Mouse (Mus musculus) hindbrain, embryonic 11.5 days (tissue): ENCODE measurements at regions not wholly inside any gene's neighbourhood (a gene's known extent, or its start where the extent isn't known, plus 50 kb on each side); places are given as distances from the start of the nearest gene placed in this dataset.

ENCODE experiments used
- ATAC-seq: fragments of 200-750 bp; cut with Nextera tagmentation; 2 replicates; pipeline ENCODE4 v1.8.0; 2017; ENCODE audit warnings: mild to moderate bottlenecking, moderate TSS enrichment, moderate library complexity; ENCODE audit not compliant: low FRiP score
- DNase-seq: peaks from one replicate; pipeline ENCODE4 v3.0.0-alpha.2; 2015; ENCODE audit warnings: low spot score
- H3K27ac ChIP-seq: fragments of 300-500 bp; sonication (generic); 2 replicates; pipeline ENCODE4 v1.5.1; 2014; ENCODE audit warnings: mild to moderate bottlenecking, low read depth, low read length
- H3K27me3 ChIP-seq: fragments of 300-500 bp; sonication (generic); 2 replicates; pipeline ENCODE4 v1.6.1; 2014; ENCODE audit warnings: mild to moderate bottlenecking, low read length, moderate library complexity, mixed read lengths; ENCODE audit not compliant: control insufficient read depth, insufficient read depth
- H3K36me3 ChIP-seq: fragments of 300-500 bp; sonication (generic); 2 replicates; pipeline ENCODE4 v1.6.1; 2014; ENCODE audit warnings: mild to moderate bottlenecking, low read length, moderate library complexity, mixed read lengths; ENCODE audit not compliant: control insufficient read depth, insufficient read depth
- H3K4me1 ChIP-seq: fragments of 300-500 bp; sonication (generic); replicated peaks from 2 replicates; pipeline ENCODE4 v1.6.1; 2014; ENCODE audit warnings: low read length, mixed read lengths; ENCODE audit not compliant: control insufficient read depth, insufficient read depth
- H3K4me2 ChIP-seq: fragments of 300-500 bp; sonication (generic); replicated peaks from 2 replicates; pipeline ENCODE4 v1.6.1; 2014; ENCODE audit warnings: mild to moderate bottlenecking, low read depth, low read length
- H3K4me3 ChIP-seq: fragments of 300-500 bp; sonication (generic); 2 replicates; pipeline ENCODE4 v1.5.1; 2014; ENCODE audit warnings: low read depth, low read length
- H3K9ac ChIP-seq: fragments of 300-500 bp; sonication (generic); 2 replicates; pipeline ENCODE4 v1.6.1; 2014; ENCODE audit warnings: low read depth, low read length
- H3K9me3 ChIP-seq: fragments of 300-500 bp; sonication (generic); 2 replicates; pipeline ENCODE4 v1.6.1; 2016; ENCODE audit warnings: low read length; ENCODE audit not compliant: control insufficient read depth
- WGBS: fragments of 180-500 bp; shearing (Covaris S2); extraction: QIAGEN DNeasy Blood & Tissue Kit; methylation state at CpG from one replicate; pipeline ENCODE4 v1.1.7; 2014; 5-methylcytosine and 5-hydroxymethylcytosine counted together

DNA sequence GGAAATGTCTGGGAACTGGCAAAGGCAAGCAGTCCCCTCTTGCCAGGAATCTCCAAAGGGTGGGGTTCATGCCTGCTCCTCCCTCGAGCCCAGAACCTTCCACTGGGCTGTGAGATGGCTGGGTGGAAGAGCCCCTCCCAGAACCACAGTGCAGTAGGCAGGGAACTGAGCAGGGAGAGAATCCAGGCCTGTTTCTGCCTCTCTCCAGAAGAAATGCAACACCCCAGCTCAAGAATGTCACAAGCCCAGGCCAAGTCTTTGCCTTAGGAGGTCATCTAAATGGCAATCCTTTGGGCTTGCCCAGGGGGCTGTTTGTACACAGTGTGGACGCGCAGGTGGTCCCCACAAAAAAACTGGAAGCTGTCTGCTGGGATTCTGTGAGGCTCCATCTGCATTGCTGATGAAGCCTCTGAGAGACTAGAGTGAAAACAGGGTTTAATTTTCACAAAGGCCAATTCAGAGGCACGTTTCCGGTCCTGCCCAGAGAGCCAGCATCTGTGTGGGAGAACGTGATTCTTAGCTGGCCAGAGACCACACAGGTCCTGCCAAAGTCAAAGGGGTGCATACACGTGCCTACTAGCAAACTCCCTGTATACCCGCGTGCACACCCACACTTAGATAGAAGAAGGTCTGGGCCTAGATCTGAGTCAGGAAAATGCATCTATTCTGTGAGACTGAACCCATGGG lies 129.0 kb downstream of the Hmg20a start:
- Histone ChIP-seq H3K9me3 (no peaks in the 10 kb centered on the region), H3K27ac (no peak overlapping the region)
- no peak for ATAC-seq

DNA sequence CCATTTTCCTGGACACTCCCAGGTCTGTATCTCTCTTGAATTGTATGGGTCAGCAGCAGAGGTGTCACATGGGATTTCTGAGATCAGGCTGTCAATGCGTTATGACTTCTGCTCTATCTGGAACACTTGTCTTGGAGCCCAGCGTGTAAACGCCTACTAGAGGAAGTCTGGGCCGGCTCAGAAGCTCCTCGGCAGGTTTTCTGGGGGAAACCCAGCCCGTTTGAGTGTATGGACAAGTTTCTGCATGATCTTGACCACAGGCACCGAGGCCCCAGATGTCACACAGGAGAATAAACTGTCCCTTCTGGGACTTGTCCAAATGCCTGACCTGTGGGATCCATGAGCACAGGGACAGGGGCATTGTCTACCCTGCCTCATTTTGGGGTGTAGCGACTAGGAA lies 131.4 kb downstream of the Hmg20a start:
- Histone ChIP-seq H3K4me2 (no peak overlapping the region), H3K4me1 (peaks cover 8% of the 10 kb centered on the region; the same call in 1 of the 2 replicates), H3K9me3 (no peaks in the 10 kb centered on the region), H3K27me3 (no peaks in the 10 kb centered on the region), H3K36me3 (no peaks in the 10 kb centered on the region), H3K27ac (no peak overlapping the region), H3K9ac (no peak overlapping the region), H3K4me3 (no peak overlapping the region)
- 77% methylated on average over 8 of the region's 8 CpGs for WGBS
- no peak for DNase-seq
- ATAC-seq = no peak

More for the DNA sequence above, 129.0 kb downstream of the Hmg20a start:
- H3K4me1 ChIP-seq = peaks cover 3% of the 10 kb centered on the region; the same call in 1 of the 2 replicates
- H3K9ac ChIP-seq = no peak overlapping the region
- no peak for DNase-seq
- H3K4me2 ChIP-seq = no peak overlapping the region
- whole genome bisulfite sequencing = 57% methylated on average over 9 of the region's 9 CpGs
- H3K27me3 ChIP-seq = no peaks in the 10 kb centered on the region
- H3K36me3 ChIP-seq = no peaks in the 10 kb centered on the region
- H3K4me3 ChIP-seq = no peak overlapping the region

DNA sequence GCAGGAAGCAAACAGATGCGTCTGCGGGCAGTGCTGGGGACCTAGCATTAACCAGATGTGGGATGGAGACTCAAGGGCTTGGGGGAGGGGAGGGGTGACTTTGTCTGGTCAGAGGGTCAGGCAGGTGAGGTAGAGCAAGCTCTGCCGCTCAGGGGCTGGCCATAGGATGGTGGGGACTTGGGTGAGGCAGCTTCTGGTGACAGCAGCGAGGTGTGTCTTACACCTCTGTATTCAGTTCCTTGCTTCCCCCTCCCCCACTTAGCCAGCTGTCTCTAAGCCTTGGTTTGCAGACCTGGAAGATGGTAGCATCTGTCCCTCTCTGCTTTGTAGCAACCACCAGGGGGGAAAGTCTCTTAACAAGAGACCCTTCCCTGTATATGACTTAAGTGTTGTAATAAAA lies 131.8 kb downstream of the Hmg20a start:
- Histone ChIP-seq H3K36me3 (no peaks in the 10 kb centered on the region), H3K4me2 (no peak overlapping the region), H3K9me3 (no peaks in the 10 kb centered on the region), H3K9ac (no peak overlapping the region), H3K4me1 (peaks cover 8% of the 10 kb centered on the region; the same call in 1 of the 2 replicates), H3K27me3 (no peaks in the 10 kb centered on the region), H3K27ac (no peak overlapping the region), H3K4me3 (no peak overlapping the region)
- ATAC-seq (no peak), DNase-seq (no peak)
- 77% methylated on average over 4 of the region's 4 CpGs for WGBS

DNA sequence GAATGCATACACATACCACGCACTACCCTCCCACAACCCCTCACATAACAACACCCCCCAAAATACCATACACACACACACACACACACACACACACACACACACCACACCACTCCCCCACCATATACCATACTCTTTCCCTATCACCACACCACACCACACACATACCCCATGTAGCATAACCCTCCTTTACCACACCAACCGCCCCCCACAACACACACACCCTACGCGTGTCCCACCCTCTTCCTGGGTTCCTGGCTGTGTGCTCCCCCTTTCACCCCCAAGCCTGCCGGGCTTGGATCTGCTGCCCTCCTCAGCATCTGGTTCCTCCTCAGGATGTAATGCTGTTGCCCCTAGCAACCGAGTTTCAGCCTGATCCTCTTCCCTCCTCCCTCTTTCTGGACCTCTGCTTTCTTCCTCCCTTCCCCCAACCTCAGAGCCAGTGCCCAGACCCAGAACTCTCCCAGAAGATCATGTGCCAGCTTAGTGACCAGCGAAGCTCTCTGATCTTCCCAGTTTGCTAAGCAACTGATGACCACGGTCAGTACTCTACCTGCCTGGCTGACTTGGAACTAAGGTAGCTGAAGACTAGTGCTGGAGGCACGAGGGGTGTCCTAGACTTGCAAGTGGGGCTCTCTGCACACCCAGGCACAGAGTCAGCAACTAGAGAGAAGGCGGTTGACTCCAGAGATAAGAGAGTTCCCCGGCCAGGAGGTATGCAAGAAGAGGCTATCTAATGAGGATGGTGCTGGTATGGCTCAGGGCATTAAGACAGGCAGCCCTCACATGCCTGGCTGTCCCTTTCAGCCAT lies 133.2 kb downstream of the Hmg20a start:
- Histone ChIP-seq H3K27me3 (no peaks in the 10 kb centered on the region), H3K27ac (no peak overlapping the region), H3K4me1 (peaks cover 8% of the 10 kb centered on the region; the same call in 1 of the 2 replicates), H3K4me2 (no peak overlapping the region), H3K4me3 (no peak overlapping the region), H3K9me3 (no peaks in the 10 kb centered on the region), H3K9ac (no peak overlapping the region), H3K36me3 (no peaks in the 10 kb centered on the region)
- DNase-seq = no peak
- 66% methylated on average over 11 of the region's 11 CpGs for whole genome bisulfite sequencing
- ATAC-seq = 0 out of 2 replicates have a peak, but pooled peaks have one; percentile 32

DNA sequence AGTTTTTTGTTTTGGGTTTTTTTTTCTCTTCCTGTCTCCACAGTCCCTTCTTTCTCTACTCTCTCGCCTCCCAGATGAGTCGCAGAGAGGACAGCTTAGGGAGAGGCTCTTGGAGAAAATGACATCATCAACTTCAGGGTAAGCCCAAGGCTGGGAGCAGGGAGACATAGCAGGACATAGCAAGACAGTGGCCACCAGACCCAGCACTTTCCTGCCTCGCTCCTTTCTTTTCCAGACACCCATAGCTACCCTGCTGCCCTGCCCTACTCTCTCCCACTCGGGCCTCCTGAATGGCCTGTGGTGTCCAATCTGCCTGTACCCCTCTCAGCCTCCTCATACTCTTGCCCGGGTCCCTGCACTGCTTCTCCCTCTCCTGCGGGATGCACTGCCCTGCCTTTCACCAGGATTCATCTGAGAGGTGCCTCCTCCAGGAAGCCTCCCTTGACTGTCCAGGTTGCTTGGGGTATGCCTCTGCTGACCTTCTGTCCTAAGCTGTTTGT lies 133.8 kb downstream of the Hmg20a start:
- Histone ChIP-seq H3K27ac (no peak overlapping the region), H3K9me3 (no peaks in the 10 kb centered on the region), H3K4me2 (no peak overlapping the region), H3K4me3 (no peak overlapping the region), H3K4me1 (peaks cover 8% of the 10 kb centered on the region; the same call in 1 of the 2 replicates), H3K27me3 (no peaks in the 10 kb centered on the region), H3K36me3 (no peaks in the 10 kb centered on the region), H3K9ac (no peak overlapping the region)
- ATAC-seq (no peak), DNase-seq (no peak)
- 78% methylated on average over 6 of the region's 6 CpGs for WGBS

DNA sequence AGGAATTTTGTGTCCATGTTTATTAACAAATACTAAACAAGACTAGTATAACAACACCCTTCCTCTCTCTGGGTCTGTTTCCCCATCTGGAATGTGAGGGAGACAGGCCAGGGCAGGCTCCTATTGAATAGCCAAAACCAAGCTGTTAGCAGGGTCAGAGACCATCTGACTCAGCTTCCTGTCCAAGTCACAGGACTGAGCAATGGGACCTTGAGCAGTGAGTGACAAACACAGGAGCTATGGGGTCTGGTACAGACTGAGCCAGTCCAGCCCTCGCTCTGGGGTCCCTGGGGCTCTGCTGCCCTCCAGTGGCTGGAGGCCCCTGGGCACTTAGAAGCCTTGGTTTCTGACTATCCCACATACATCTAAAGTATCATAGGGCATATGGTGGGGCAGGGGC lies 134.4 kb downstream of the Hmg20a start:
- Histone ChIP-seq H3K9me3 (no peaks in the 10 kb centered on the region), H3K36me3 (no peaks in the 10 kb centered on the region), H3K4me3 (no peak overlapping the region), H3K27ac (no peak overlapping the region), H3K4me1 (peaks cover 8% of the 10 kb centered on the region; the same call in 1 of the 2 replicates), H3K9ac (no peak overlapping the region), H3K4me2 (no peak overlapping the region), H3K27me3 (no peaks in the 10 kb centered on the region)
- WGBS = 18% methylated on average over 1 of the region's 1 CpGs
- DNase-seq (peak; percentile 81), ATAC-seq (peak; percentile 54)

DNA sequence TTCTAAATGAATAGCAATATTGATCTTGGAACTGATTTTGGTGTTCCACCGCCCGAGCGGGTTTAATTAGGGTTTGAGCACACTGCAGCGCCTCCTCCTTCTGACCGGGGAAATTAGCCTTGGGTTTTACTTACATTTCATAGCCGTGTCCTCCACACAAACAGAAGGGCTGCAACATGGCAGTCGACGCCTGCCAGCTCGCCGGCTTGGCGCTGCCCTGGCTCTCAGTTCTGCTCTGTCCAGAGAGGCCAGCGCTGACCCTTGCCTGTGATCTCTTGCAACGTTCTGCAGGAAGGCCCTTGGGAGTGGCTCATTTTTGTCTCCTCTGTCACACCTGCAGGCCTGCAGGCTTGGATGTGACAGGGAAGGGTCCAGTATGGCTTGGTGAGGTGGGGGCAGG lies 135.2 kb downstream of the Hmg20a start:
- peaks cover 8% of the 10 kb centered on the region; the same call in 1 of the 2 replicates for H3K4me1 ChIP-seq
- DNase-seq = no peak
- peak overlapping the region; percentile 36; the same call in 1 of the 2 replicates for H3K27ac ChIP-seq
- no peaks in the 10 kb centered on the region for H3K9me3 ChIP-seq
- H3K4me3 ChIP-seq = no peak overlapping the region
- no peaks in the 10 kb centered on the region for H3K36me3 ChIP-seq
- ATAC-seq = no peak
- H3K9ac ChIP-seq = no peak overlapping the region
- 67% methylated on average over 13 of the region's 13 CpGs for WGBS
- H3K4me2 ChIP-seq = no peak overlapping the region
- H3K27me3 ChIP-seq = no peaks in the 10 kb centered on the region

DNA sequence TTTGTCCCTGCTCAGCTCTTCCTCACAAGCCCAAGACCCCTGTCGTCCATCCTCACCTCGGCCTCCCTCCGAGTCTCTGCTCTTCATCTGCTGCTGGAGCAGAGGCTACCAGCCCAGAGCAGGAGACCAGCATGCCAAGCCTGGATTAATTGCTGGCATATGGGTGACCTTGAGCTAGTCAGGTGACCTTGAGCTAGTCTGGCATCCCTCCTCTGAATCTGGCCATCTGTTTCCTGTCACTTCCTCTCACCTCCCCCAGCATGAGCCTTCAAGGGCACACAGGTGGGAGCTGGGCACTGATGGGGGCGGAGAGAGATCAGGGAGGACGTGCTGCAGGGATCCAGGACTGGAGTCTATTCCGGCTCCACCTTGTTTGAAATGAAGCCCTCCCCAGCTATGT lies 135.7 kb downstream of the Hmg20a start:
- no peak for DNase-seq
- Histone ChIP-seq H3K4me3 (no peak overlapping the region), H3K27me3 (no peaks in the 10 kb centered on the region), H3K27ac (0 out of 2 replicates have a peak overlapping the region, but pooled peaks have one; percentile 36), H3K9ac (no peak overlapping the region), H3K4me1 (peaks cover 8% of the 10 kb centered on the region; the same call in 1 of the 2 replicates), H3K9me3 (no peaks in the 10 kb centered on the region), H3K36me3 (no peaks in the 10 kb centered on the region), H3K4me2 (no peak overlapping the region)
- 34% methylated on average over 6 of the region's 6 CpGs for whole genome bisulfite sequencing
- ATAC-seq = 0 out of 2 replicates have a peak, but pooled peaks have one; percentile 20
